Mouse (Mus musculus) testis, adult 2 months (tissue): ENCODE results near the gene Kbtbd12. TPM values are rescaled to one million over a fixed set of nuclear protein-coding genes. Genes with fewer than 3 reads are reported as not detected.

Experiments used
- H3K27ac ChIP-seq: fragments of 200-500 bp; 2 replicates; pipeline ENCODE4 v1.5.1; 2012; ENCODE audit warnings: low read depth, low read length; ENCODE audit not compliant: control insufficient read depth, insufficient read depth
- H3K27me3 ChIP-seq: fragments of 200-500 bp; 2 replicates; pipeline ENCODE4 v1.6.1; 2012; ENCODE audit warnings: mild to moderate bottlenecking, low read length, moderate library complexity; ENCODE audit not compliant: control insufficient read depth, insufficient read depth
- H3K36me3 ChIP-seq: fragments of 200-500 bp; 2 replicates; pipeline ENCODE4 v1.6.1; 2012; ENCODE audit warnings: mild to moderate bottlenecking, low read length; ENCODE audit not compliant: control insufficient read depth, insufficient read depth
- H3K4me1 ChIP-seq: fragments of 200-500 bp; 2 replicates; pipeline ENCODE4 v1.6.1; 2012; ENCODE audit warnings: low read length; ENCODE audit not compliant: control insufficient read depth, insufficient read depth
- H3K4me3 ChIP-seq: fragments of 200-500 bp; 2 replicates; pipeline ENCODE4 v1.5.1; 2012; ENCODE audit warnings: low read depth, mild to moderate bottlenecking, low read length, moderate library complexity, mixed read lengths; ENCODE audit not compliant: control insufficient read depth
- CTCF ChIP-seq: fragments of 200-500 bp; IDR thresholded peaks from 2 replicates; pipeline ENCODE4 v1.5.1; 2012; ENCODE audit warnings: low read depth, mild to moderate bottlenecking, inconsistent platforms, low read length, moderate library complexity; ENCODE audit not compliant: control insufficient read depth, insufficient read depth, insufficient replicate concordance
- POLR2A ChIP-seq: fragments of 200-500 bp; IDR thresholded peaks from 2 replicates; pipeline ENCODE4 v1.6.1; 2012; ENCODE audit warnings: low read depth, mild to moderate bottlenecking, inconsistent platforms, low read length, moderate library complexity; ENCODE audit not compliant: control insufficient read depth
- polyA plus RNA-seq: library from polyadenylated mRNA; depleted of rRNA; stranded (reverse); fragments of >200 nt; gene quantifications from 2 replicates; pipeline ENCODE4 v1.2.3, GENCODE M21; 2012

Kbtbd12 gene
- polyA plus RNA-seq, 1 experiment = 0.83 TPM

- H3K36me3 ChIP-seq = peaks cover 6% of the 10 kb centered on the region
- peaks cover 6% of the 10 kb centered on the region for H3K4me1 ChIP-seq
- no peak overlapping the region for H3K4me3 ChIP-seq
Observed at GRCm38 (mm10) chr6:88515971-88516370, 121.8 kb downstream of the Kbtbd12 start.

GRCm38 (mm10) chr6:88514546-88514945 is 123.2 kb downstream of the Kbtbd12 start:
- Histone ChIP-seq H3K27me3 (no peaks in the 10 kb centered on the region), H3K36me3 (peaks cover 11% of the 10 kb centered on the region), H3K4me3 (no peak overlapping the region)

More at GRCm38 (mm10) chr6:88515971-88516370, 121.8 kb downstream of the Kbtbd12 start:
- no peak for TF ChIP-seq CTCF
- TF ChIP-seq POLR2A = no peak
- no peak overlapping the region for H3K27ac ChIP-seq
- H3K27me3 ChIP-seq = no peaks in the 10 kb centered on the region

GRCm38 (mm10) chr6:88513984-88514383 is 123.8 kb downstream of the Kbtbd12 start:
- TF ChIP-seq POLR2A (no peak), CTCF (no peak)
- no peak overlapping the region for H3K27ac ChIP-seq
- peaks cover 11% of the 10 kb centered on the region for H3K36me3 ChIP-seq
- H3K27me3 ChIP-seq = no peaks in the 10 kb centered on the region
- no peak overlapping the region for H3K4me3 ChIP-seq
- peaks cover 2% of the 10 kb centered on the region; the same call in 1 of the 2 replicates for H3K4me1 ChIP-seq

More at GRCm38 (mm10) chr6:88514546-88514945, 123.2 kb downstream of the Kbtbd12 start:
- Histone ChIP-seq H3K4me1 (peaks cover 6% of the 10 kb centered on the region), H3K27ac (no peak overlapping the region)
- TF ChIP-seq CTCF (no peak), POLR2A (no peak)

- TF ChIP-seq POLR2A = no peak
- no peak for TF ChIP-seq CTCF
- Histone ChIP-seq H3K27ac (no peak overlapping the region), H3K27me3 (no peaks in the 10 kb centered on the region), H3K36me3 (peaks cover 13% of the 10 kb centered on the region), H3K4me1 (peaks cover 7% of the 10 kb centered on the region), H3K4me3 (no peak overlapping the region)
Observed at GRCm38 (mm10) chr6:88503044-88503443, 134.7 kb downstream of the Kbtbd12 start.

GRCm38 (mm10) chr6:88502030-88502970 is 135.4 kb downstream of the Kbtbd12 start:
- H3K4me1 ChIP-seq = peaks cover 7% of the 10 kb centered on the region
- peaks cover 12% of the 10 kb centered on the region for H3K36me3 ChIP-seq
- no peak overlapping the region for H3K4me3 ChIP-seq
- TF ChIP-seq POLR2A = no peak
- no peak for TF ChIP-seq CTCF
- H3K27ac ChIP-seq = no peak overlapping the region
- no peaks in the 10 kb centered on the region for H3K27me3 ChIP-seq

GRCm38 (mm10) chr6:88500405-88500767 is 137.4 kb downstream of the Kbtbd12 start:
- Histone ChIP-seq H3K36me3 (peaks cover 4% of the 10 kb centered on the region; the same call in 1 of the 2 replicates), H3K27me3 (no peaks in the 10 kb centered on the region), H3K4me1 (peaks cover 7% of the 10 kb centered on the region), H3K4me3 (no peak overlapping the region), H3K27ac (no peak overlapping the region)
- TF ChIP-seq POLR2A (no peak), CTCF (no peak)
